Mouse (Mus musculus) thymus, adult 2 months (tissue): Measurements from ENCODE around the gene Ndufs8. TPM values are rescaled to one million over a fixed set of nuclear protein-coding genes. Genes with fewer than 3 reads are reported as not detected.

Source experiments
- DNase-seq: peaks from one replicate; pipeline ENCODE4 v3.0.0; 2021
- H3K27ac ChIP-seq: fragments of 200-500 bp; 2 replicates; pipeline ENCODE4 v1.5.1; 2012; ENCODE audit warnings: low read length, control low read depth; ENCODE audit not compliant: control insufficient read depth, insufficient read depth
- H3K27me3 ChIP-seq: fragments of 200-500 bp; 2 replicates; pipeline ENCODE4 v1.6.1; 2012; ENCODE audit warnings: mild to moderate bottlenecking, low read length, moderate library complexity, mixed read lengths; ENCODE audit not compliant: control insufficient read depth, insufficient read depth
- H3K36me3 ChIP-seq: fragments of 200-500 bp; 2 replicates; pipeline ENCODE4 v1.6.1; 2012; ENCODE audit warnings: mild to moderate bottlenecking, low read length, moderate library complexity; ENCODE audit not compliant: control insufficient read depth, insufficient read depth
- H3K4me1 ChIP-seq: fragments of 200-500 bp; replicated peaks from 2 replicates; pipeline ENCODE4 v1.6.1; 2012; ENCODE audit warnings: low read length; ENCODE audit not compliant: control insufficient read depth, insufficient read depth
- H3K4me3 ChIP-seq: fragments of 200-500 bp; 2 replicates; pipeline ENCODE4 v1.5.1; 2012; ENCODE audit warnings: mild to moderate bottlenecking, low read length, control low read depth, moderate library complexity; ENCODE audit not compliant: control insufficient read depth, insufficient read depth
- CTCF ChIP-seq: fragments of 200-500 bp; IDR thresholded peaks from 2 replicates; pipeline ENCODE4 v1.5.1; 2012; ENCODE audit warnings: mild to moderate bottlenecking, control low read depth, low read length, moderate library complexity, borderline replicate concordance; ENCODE audit not compliant: control insufficient read depth, poor library complexity, insufficient read depth; ENCODE audit errors: extremely low read depth
- POLR2A ChIP-seq: fragments of 200-500 bp; IDR thresholded peaks from 2 replicates; pipeline ENCODE4 v1.6.1; 2012; ENCODE audit warnings: mild to moderate bottlenecking, low read length, control low read depth, moderate library complexity; ENCODE audit not compliant: control insufficient read depth, poor library complexity, insufficient read depth; ENCODE audit errors: extremely low read depth
- whole genome bisulfite sequencing: fragments of 180-500 bp; shearing (Covaris S2); methylation state at CpG from one replicate; pipeline ENCODE4 v1.1.7; 2018; 5-methylcytosine and 5-hydroxymethylcytosine counted together
- polyA plus RNA-seq: library from polyadenylated mRNA; depleted of rRNA; stranded (reverse); fragments of >200 nt; gene quantifications from 2 replicates; pipeline ENCODE4 v1.2.3, GENCODE M21; 2012

The Ndufs8 gene
- polyA plus RNA-seq, 1 experiment = 340 TPM

GRCm38 (mm10) chr19:3945872-3946564, 33.4 kb upstream of the Ndufs8 start:
- TF ChIP-seq CTCF = no peak
- no peak for TF ChIP-seq POLR2A
- H3K4me3 ChIP-seq = no peak overlapping the region
- no peaks in the 10 kb centered on the region for H3K36me3 ChIP-seq
- 33% methylated on average over 10 of the region's 10 CpGs for WGBS
- no peak overlapping the region for H3K27ac ChIP-seq
- no peaks in the 10 kb centered on the region for H3K27me3 ChIP-seq
- H3K4me1 ChIP-seq = peaks cover 15% of the 10 kb centered on the region
- peak; percentile 76 for DNase-seq

- H3K36me3 ChIP-seq = no peaks in the 10 kb centered on the region
- WGBS = 19% methylated on average over 27 of the region's 27 CpGs
- H3K27me3 ChIP-seq = no peaks in the 10 kb centered on the region
- H3K4me3 ChIP-seq = peak overlapping the region; percentile 41
- TF ChIP-seq POLR2A = no peak
- no peak for TF ChIP-seq CTCF
- peak; percentile 61 for DNase-seq
- H3K27ac ChIP-seq = no peak overlapping the region
- H3K4me1 ChIP-seq = peaks cover 15% of the 10 kb centered on the region
These were observed 30.6 kb upstream of the Ndufs8 start for GRCm38 (mm10) chr19:3942986-3943735.

- H3K36me3 ChIP-seq = no peaks in the 10 kb centered on the region
- 90% methylated on average over 7 of the region's 7 CpGs for WGBS
- no peak for TF ChIP-seq POLR2A
- TF ChIP-seq CTCF = no peak
- no peaks in the 10 kb centered on the region for H3K27me3 ChIP-seq
- H3K4me1 ChIP-seq = peaks cover 15% of the 10 kb centered on the region
- DNase-seq = no peak
- no peak overlapping the region for H3K4me3 ChIP-seq
- no peak overlapping the region for H3K27ac ChIP-seq
These were observed 29.7 kb upstream of the Ndufs8 start for GRCm38 (mm10) chr19:3942315-3942714.

GRCm38 (mm10) chr19:3935896-3936850, 23.6 kb upstream of the Ndufs8 start:
- Histone ChIP-seq H3K4me3 (peak overlapping the region; percentile 66), H3K36me3 (no peaks in the 10 kb centered on the region), H3K27me3 (no peaks in the 10 kb centered on the region), H3K27ac (no peak overlapping the region; the same call in 1 of the 2 replicates), H3K4me1 (peaks cover 28% of the 10 kb centered on the region)
- no peak for TF ChIP-seq POLR2A
- no peak for TF ChIP-seq CTCF
- WGBS = 1% methylated on average over 22 of the region's 22 CpGs
- peak; percentile 51 for DNase-seq

GRCm38 (mm10) chr19:3935032-3935895, 22.7 kb upstream of the Ndufs8 start, which contains the start of gene Unc93b1:
Unc93b1 (plus strand) TSS chr19:3935186.
- WGBS = 5% methylated on average over 42 of the region's 42 CpGs
- Histone ChIP-seq H3K4me1 (peaks cover 37% of the 10 kb centered on the region), H3K4me3 (peak within 1 kb of the TSS; percentile 66), H3K36me3 (no peaks in the 10 kb centered on the region), H3K27me3 (no peaks in the 10 kb centered on the region), H3K27ac (no peak within 1 kb of the TSS)
- TF ChIP-seq POLR2A (no peak), CTCF (no peak)
- no peak for DNase-seq

- no peak for TF ChIP-seq POLR2A
- 0 out of 2 replicates have a peak, but pooled peaks have one; percentile 17 for TF ChIP-seq CTCF
- no peak for DNase-seq
- no peak overlapping the region for H3K4me3 ChIP-seq
- 0 out of 2 replicates have a peak overlapping the region, but pooled peaks have one; percentile 12 for H3K27ac ChIP-seq
- WGBS = 76% methylated on average over 9 of the region's 9 CpGs
- no peaks in the 10 kb centered on the region for H3K27me3 ChIP-seq
- H3K4me1 ChIP-seq = peaks cover 45% of the 10 kb centered on the region
- H3K36me3 ChIP-seq = no peaks in the 10 kb centered on the region
These were observed 19.1 kb upstream of the Ndufs8 start for GRCm38 (mm10) chr19:3931716-3932115.
